Mouse (Mus musculus) hindbrain, embryonic 15.5 days (tissue): ENCODE results near the gene Rfx2. TPM values are rescaled to one million over a fixed set of nuclear protein-coding genes. Genes with fewer than 3 reads are reported as not detected.

ENCODE experiments used
- ATAC-seq: fragments of 200-750 bp; cut with Nextera tagmentation; 2 replicates; pipeline ENCODE4 v1.8.0; 2017; ENCODE audit warnings: low read depth, moderate number of reproducible peaks, moderate TSS enrichment; ENCODE audit not compliant: low FRiP score
- H3K27ac ChIP-seq: fragments of 300-500 bp; sonication (generic); replicated peaks from 2 replicates; pipeline ENCODE4 v1.5.1; 2015; ENCODE audit warnings: mild to moderate bottlenecking, inconsistent platforms
- H3K27me3 ChIP-seq: fragments of 300-500 bp; sonication (generic); 2 replicates; pipeline ENCODE4 v1.6.1; 2015; ENCODE audit warnings: control low read depth, inconsistent platforms
- H3K36me3 ChIP-seq: fragments of 300-500 bp; sonication (generic); 2 replicates; pipeline ENCODE4 v1.6.1; 2015; ENCODE audit warnings: control low read depth, inconsistent platforms
- H3K4me1 ChIP-seq: fragments of 300-500 bp; sonication (generic); replicated peaks from 2 replicates; pipeline ENCODE4 v1.6.1; 2015; ENCODE audit warnings: control low read depth, inconsistent platforms
- H3K4me2 ChIP-seq: fragments of 300-500 bp; sonication (generic); 2 replicates; pipeline ENCODE4 v1.6.1; 2015; ENCODE audit warnings: moderate library complexity, mild to moderate bottlenecking, inconsistent platforms
- H3K4me3 ChIP-seq: fragments of 300-500 bp; sonication (generic); 2 replicates; pipeline ENCODE4 v1.5.1; 2015; ENCODE audit warnings: mild to moderate bottlenecking, inconsistent platforms
- H3K9ac ChIP-seq: fragments of 300-500 bp; sonication (generic); 2 replicates; pipeline ENCODE4 v1.6.1; 2015; ENCODE audit warnings: inconsistent platforms
- H3K9me3 ChIP-seq: fragments of 300-500 bp; sonication (generic); 2 replicates; pipeline ENCODE4 v1.6.1; 2016; ENCODE audit warnings: control low read depth, inconsistent platforms
- WGBS: fragments of 180-500 bp; shearing (Covaris S2); methylation state at CpG from one replicate; pipeline ENCODE4 v1.1.7; 2015; 5-methylcytosine and 5-hydroxymethylcytosine counted together
- polyA plus RNA-seq: library from polyadenylated mRNA; unstranded; fragments of >200 nt; fragmentation: Nextera tagmentation; extraction: Ambion mirVana; gene quantifications from 2 replicates; pipeline ENCODE4 v1.2.1, GENCODE M21; 2015

The Rfx2 gene
- polyA plus RNA-seq, 1 experiment from 2014 or later = 6.7 TPM

DNA sequence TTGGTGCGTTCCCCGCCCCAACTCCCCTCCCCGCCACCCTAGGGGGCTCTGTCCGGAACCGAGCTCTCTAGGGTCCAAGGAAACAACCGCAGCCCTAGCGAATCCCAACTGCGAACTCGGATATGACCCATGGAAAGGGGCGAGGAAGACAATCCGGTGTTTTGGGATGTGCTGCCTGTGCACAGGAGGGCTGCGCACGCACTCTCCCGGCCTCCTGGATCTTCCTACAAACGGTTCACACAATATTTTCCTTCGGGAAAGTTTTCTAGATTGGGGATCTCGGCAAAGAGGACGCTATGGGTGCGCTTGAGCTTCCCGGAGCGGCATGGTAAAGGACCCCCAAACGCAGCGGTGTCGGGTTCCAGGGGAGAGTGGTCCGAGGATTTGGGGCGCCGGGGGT, 1.0 kb downstream of the Rfx2 start:
- peak overlapping the region; percentile 68 for H3K4me3 ChIP-seq
- no peak for ATAC-seq
- H3K4me2 ChIP-seq = peak overlapping the region; percentile 84
- H3K36me3 ChIP-seq = no peaks in the 10 kb centered on the region
- peak overlapping the region; percentile 49; the same call in 1 of the 2 replicates for H3K9ac ChIP-seq
- H3K27me3 ChIP-seq = peaks cover 10% of the 10 kb centered on the region; the same call in 1 of the 2 replicates
- H3K4me1 ChIP-seq = peaks cover 20% of the 10 kb centered on the region
- no peaks in the 10 kb centered on the region for H3K9me3 ChIP-seq
- H3K27ac ChIP-seq = peak overlapping the region; percentile 12; the same call in 1 of the 2 replicates
- under 1% methylated on average over 27 of the region's 27 CpGs for WGBS

DNA sequence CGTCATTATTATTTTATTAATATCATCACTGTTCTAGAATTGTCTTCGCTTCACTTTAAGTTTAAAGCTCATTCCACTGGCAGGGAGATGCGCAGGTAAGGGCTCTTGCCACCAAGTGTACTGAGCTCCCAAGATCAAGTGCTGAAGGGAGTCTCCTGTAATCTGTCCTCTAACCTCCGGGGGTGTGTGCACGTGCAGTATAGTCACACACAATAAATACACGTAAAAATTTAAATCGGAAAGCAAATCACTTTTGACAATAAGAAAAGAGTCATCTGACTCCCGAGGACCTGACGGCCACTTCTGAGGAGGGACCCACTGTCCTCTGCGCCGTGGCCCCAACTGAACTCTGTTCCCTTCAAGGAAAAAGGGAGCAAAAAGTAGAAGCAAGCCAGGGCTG, 1.6 kb downstream of the Rfx2 start:
- Histone ChIP-seq H3K9ac (no peak overlapping the region), H3K9me3 (no peaks in the 10 kb centered on the region), H3K4me2 (peak overlapping the region; percentile 84), H3K27ac (no peak overlapping the region), H3K4me3 (peak overlapping the region; percentile 68), H3K36me3 (no peaks in the 10 kb centered on the region), H3K4me1 (peaks cover 20% of the 10 kb centered on the region), H3K27me3 (peaks cover 10% of the 10 kb centered on the region; the same call in 1 of the 2 replicates)
- ATAC-seq = no peak
- 28% methylated on average over 11 of the region's 11 CpGs for WGBS

DNA sequence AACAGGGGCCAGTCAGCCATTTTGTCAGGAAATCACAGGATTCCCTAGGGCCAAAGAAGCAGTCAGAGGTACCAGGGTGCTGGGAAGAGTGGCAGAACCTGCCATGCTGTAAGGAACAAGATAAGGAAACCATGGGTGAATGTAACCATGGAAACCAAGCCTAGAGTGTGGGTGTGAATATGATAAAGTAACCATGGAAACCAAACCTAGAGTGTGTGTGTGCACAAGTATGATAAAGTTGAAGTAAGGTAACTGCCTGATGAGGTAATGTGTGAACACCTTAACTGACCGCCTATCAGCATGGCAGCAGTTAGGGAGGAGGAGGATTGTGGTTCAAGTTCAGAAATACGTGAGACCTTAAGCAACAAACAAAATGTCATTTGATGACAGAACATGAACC, 4.1 kb downstream of the Rfx2 start:
- H3K9me3 ChIP-seq = no peaks in the 10 kb centered on the region
- 91% methylated on average over 2 of the region's 2 CpGs for WGBS
- no peak overlapping the region for H3K27ac ChIP-seq
- ATAC-seq = no peak
- H3K4me2 ChIP-seq = no peak overlapping the region
- no peak overlapping the region for H3K9ac ChIP-seq
- H3K27me3 ChIP-seq = peaks cover 10% of the 10 kb centered on the region; the same call in 1 of the 2 replicates
- no peaks in the 10 kb centered on the region for H3K36me3 ChIP-seq
- H3K4me1 ChIP-seq = peaks cover 18% of the 10 kb centered on the region
- H3K4me3 ChIP-seq = no peak overlapping the region

DNA sequence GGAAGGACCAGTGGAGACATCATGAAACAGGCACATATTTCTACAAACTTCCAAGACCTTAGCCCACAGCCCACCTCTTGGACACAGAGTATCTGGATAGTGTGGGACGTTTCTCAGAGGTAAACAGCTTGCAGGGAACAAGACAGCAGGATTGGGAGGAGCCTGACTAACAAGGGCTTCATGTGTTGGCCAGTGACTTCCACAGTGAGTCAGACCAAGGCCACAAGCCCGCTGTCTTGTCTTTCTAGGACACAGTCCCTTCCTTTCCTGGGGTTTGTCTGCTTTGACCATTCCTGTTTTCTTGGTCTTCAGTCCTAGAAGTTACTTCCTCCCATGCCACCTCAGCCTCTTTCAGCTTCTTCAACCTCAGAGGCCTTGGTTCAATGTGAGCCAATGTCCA, 7.5 kb downstream of the Rfx2 start:
- ATAC-seq = no peak
- WGBS = 70% methylated on average over 2 of the region's 2 CpGs
- Histone ChIP-seq H3K9ac (no peak overlapping the region), H3K27me3 (no peaks in the 10 kb centered on the region; the same call in 1 of the 2 replicates), H3K36me3 (no peaks in the 10 kb centered on the region), H3K4me2 (no peak overlapping the region), H3K27ac (no peak overlapping the region), H3K4me1 (peaks cover 10% of the 10 kb centered on the region; the same call in 1 of the 2 replicates), H3K9me3 (no peaks in the 10 kb centered on the region), H3K4me3 (no peak overlapping the region)

DNA sequence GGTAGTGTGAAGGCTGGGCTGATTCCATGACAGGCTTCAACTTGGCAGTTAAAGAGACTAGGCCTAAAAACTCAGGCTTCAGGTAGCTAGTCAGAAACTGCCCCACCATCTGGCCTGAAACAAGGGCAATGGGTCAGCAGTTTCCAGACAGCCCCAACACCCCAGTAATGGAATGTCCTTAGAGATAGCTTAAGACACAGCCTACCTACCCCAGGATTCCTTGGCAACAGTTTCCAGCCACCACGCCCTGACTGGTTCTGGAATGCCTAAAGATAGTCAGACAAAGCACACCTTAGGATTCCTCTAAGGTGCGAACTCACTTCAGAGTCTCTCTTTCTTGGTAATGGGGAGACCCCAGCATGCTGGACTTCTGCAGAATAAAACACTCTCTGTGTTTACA, 8.4 kb downstream of the Rfx2 start:
- WGBS = 92% methylated on average over 2 of the region's 2 CpGs
- H3K9ac ChIP-seq = no peak overlapping the region

DNA sequence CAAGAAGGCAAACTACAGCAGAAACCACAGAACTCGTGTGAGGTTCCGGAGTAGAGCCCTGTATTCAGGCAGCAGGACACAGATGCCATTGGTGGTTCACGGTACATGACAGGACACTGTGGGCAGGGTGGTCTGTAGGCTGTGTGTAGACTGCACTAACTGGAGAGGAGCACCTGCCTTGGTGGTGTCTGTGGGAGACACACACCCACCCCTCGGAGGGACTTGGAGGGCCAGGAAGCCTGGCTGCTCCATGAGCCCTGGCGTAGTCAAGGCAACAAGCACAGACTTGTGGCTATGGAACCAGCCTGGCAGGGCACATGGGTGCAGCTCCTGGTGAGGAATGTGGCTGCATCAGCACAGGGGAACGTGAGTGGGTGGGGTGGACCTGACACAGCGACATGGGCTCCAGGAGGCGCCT, 11.1 kb downstream of the Rfx2 start:
- Histone ChIP-seq H3K4me3 (no peak overlapping the region), H3K9me3 (no peaks in the 10 kb centered on the region), H3K36me3 (no peaks in the 10 kb centered on the region), H3K4me2 (no peak overlapping the region), H3K4me1 (peaks cover 20% of the 10 kb centered on the region), H3K9ac (no peak overlapping the region), H3K27me3 (no peaks in the 10 kb centered on the region), H3K27ac (peak overlapping the region; percentile 12)
- peak; percentile 54; the same call in 1 of the 2 replicates for ATAC-seq
- 53% methylated on average over 8 of the region's 8 CpGs for WGBS

More for the DNA sequence above, 8.4 kb downstream of the Rfx2 start:
- no peaks in the 10 kb centered on the region for H3K9me3 ChIP-seq
- no peak overlapping the region for H3K4me3 ChIP-seq
- no peaks in the 10 kb centered on the region for H3K36me3 ChIP-seq
- H3K27ac ChIP-seq = no peak overlapping the region
- peaks cover 10% of the 10 kb centered on the region; the same call in 1 of the 2 replicates for H3K4me1 ChIP-seq
- no peak overlapping the region for H3K4me2 ChIP-seq
- ATAC-seq = no peak
- no peaks in the 10 kb centered on the region for H3K27me3 ChIP-seq

DNA sequence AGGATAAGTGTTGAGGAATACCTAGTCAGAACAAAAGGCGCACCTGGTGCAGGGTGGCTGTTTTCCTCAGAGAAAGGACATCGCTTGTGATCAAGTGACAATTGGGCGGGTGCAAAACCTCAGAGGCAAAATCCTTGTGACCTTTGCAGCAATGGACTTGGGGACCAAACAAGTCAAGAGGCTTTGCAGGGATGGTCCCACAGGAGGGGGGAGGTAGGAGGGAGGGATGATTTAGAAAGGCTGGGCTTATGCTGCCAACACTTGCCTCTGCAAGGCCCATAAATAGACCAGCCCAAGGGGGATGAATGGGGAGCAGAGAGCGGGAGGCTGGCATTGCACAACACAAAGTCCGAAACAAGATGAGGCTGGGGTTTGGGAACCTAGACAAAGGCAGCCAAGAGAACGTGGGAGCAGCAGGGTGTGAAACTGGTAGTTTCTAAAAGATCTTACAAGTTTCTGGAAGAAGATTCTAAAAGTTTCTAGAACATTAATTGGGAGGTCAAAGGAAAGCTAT, 11.7 kb downstream of the Rfx2 start:
- Histone ChIP-seq H3K27ac (peak overlapping the region; percentile 12; the same call in 1 of the 2 replicates), H3K4me3 (no peak overlapping the region), H3K36me3 (no peaks in the 10 kb centered on the region), H3K4me1 (peaks cover 25% of the 10 kb centered on the region), H3K9me3 (no peaks in the 10 kb centered on the region), H3K27me3 (no peaks in the 10 kb centered on the region), H3K4me2 (no peak overlapping the region), H3K9ac (no peak overlapping the region)
- ATAC-seq = no peak
- WGBS = 62% methylated on average over 6 of the region's 6 CpGs

DNA sequence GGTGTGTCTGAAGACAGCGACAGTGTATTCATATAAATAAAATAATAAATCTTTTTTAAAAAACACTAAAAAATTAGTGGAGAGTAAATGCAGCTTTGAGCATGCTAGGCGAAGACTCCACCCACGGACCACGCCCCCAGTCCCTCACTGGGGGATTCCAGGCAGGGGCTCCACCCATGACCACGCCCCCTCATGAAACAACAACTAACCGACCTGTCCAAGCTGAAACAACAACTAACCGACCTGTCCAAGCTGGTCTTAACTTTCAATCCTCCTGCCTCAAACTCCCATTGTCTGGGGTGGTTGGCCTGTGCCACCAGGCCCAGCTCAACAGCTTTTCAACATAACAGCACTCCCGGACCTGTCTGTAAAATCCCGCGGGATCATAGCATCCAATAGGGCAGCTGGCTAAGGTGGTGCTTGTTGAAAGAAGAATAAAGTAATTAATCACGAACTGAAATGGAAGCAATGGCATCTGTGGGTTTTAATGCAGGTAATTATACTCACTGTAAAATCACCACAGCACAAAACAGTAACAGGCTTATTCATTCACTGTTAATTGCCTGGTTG, 12.7 kb downstream of the Rfx2 start:
- Histone ChIP-seq H3K27ac (0 out of 2 replicates have a peak overlapping the region, but pooled peaks have one; percentile 14), H3K9ac (no peak overlapping the region), H3K27me3 (no peaks in the 10 kb centered on the region), H3K4me2 (no peak overlapping the region), H3K9me3 (no peaks in the 10 kb centered on the region), H3K4me3 (no peak overlapping the region), H3K36me3 (no peaks in the 10 kb centered on the region), H3K4me1 (peaks cover 34% of the 10 kb centered on the region)
- 38% methylated on average over 11 of the region's 11 CpGs for WGBS
- no peak for ATAC-seq

DNA sequence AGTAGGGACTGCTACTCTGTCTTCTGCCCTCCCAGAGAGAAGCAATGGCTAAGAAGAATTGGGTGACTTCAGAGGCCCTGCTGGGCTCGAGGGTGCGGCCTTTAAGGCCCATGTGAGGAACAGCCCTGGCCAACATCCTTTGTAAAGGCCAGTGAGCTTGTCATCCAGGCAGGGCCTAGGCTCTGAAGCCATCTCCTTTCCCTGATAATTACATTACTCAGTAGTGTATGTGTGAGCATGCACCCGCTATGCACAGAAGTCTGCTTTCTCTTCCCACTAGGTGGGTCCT, 15.8 kb downstream of the Rfx2 start:
- no peaks in the 10 kb centered on the region for H3K9me3 ChIP-seq
- no peaks in the 10 kb centered on the region for H3K27me3 ChIP-seq
- H3K9ac ChIP-seq = no peak overlapping the region
- ATAC-seq = no peak; the same call in 1 of the 2 replicates
- peak overlapping the region; percentile 47; the same call in 1 of the 2 replicates for H3K4me2 ChIP-seq
- H3K27ac ChIP-seq = peak overlapping the region; percentile 72
- H3K4me3 ChIP-seq = 0 out of 2 replicates have a peak overlapping the region, but pooled peaks have one; percentile 19
- H3K36me3 ChIP-seq = no peaks in the 10 kb centered on the region
- peaks cover 47% of the 10 kb centered on the region for H3K4me1 ChIP-seq
- 30% methylated on average over 3 of the region's 3 CpGs for WGBS

DNA sequence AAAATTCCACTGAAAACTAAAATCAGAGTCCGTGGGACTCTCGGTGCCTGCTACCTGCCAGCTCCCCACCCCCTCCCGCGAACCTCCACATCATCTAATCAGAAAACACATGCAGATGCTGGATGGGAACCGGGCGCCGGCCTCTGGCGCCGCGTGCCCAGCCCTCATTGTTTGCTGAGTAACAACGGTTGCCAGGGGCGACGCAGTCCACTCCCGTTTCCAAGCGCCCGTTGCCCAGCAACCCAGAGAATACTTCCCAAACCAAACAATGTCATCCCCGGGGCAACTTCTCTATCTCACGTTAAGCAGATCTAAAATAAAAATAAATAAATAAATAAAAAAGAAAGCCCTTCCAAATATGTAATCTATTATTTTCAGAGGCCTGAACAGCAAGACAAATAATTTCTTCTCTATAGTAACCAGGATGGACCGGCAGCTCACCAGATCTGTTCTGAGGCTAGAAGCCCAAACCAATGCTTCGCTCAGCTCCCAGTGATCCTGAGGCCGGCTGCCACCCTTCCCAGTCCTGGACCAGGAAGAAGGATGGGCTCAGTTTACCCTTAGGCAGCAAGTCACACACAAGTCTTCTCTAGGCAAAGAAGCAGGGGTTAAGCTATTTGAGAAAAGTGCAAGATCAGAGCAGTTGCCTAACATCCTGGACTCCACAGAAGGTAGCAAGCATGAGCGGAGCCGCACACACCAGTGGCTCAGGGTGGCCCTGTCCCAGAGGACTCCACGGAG, 16.3 kb downstream of the Rfx2 start:
- no peaks in the 10 kb centered on the region for H3K27me3 ChIP-seq
- 4% methylated on average over 24 of the region's 24 CpGs for WGBS
- peak; percentile 74 for ATAC-seq
- peak overlapping the region; percentile 19; the same call in 1 of the 2 replicates for H3K4me3 ChIP-seq
- H3K36me3 ChIP-seq = no peaks in the 10 kb centered on the region
- peak overlapping the region; percentile 47 for H3K4me2 ChIP-seq
- H3K9me3 ChIP-seq = no peaks in the 10 kb centered on the region
- H3K27ac ChIP-seq = peak overlapping the region; percentile 72
- no peak overlapping the region for H3K9ac ChIP-seq
- peaks cover 47% of the 10 kb centered on the region for H3K4me1 ChIP-seq

DNA sequence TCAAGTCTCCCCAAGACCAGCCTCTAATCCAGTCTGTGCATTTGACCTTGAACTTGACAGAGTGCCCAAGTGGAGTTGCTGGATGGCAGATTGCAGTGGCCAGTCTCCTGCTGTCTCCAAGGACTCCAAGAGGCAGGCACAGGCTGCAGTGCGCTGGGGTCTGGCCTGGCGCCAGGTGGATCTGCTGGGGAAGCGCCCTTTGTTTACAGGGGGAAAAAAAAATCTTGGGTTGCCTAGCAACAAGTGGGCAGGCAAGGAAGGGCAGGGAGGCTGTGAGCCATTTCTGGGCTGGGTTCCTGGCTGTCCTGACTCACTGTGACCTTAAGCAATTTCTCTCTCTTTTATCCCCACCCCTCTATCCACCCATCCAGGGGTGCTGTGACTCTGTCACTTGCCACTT, 20.6 kb downstream of the Rfx2 start:
- peak overlapping the region; percentile 66 for H3K27ac ChIP-seq
- ATAC-seq = peak; percentile 55
- no peak overlapping the region for H3K9ac ChIP-seq
- H3K4me1 ChIP-seq = peaks cover 49% of the 10 kb centered on the region
- H3K4me3 ChIP-seq = no peak overlapping the region
- no peaks in the 10 kb centered on the region for H3K27me3 ChIP-seq
- WGBS = 3% methylated on average over 3 of the region's 3 CpGs
- H3K4me2 ChIP-seq = no peak overlapping the region
- no peaks in the 10 kb centered on the region for H3K9me3 ChIP-seq
- H3K36me3 ChIP-seq = no peaks in the 10 kb centered on the region

DNA sequence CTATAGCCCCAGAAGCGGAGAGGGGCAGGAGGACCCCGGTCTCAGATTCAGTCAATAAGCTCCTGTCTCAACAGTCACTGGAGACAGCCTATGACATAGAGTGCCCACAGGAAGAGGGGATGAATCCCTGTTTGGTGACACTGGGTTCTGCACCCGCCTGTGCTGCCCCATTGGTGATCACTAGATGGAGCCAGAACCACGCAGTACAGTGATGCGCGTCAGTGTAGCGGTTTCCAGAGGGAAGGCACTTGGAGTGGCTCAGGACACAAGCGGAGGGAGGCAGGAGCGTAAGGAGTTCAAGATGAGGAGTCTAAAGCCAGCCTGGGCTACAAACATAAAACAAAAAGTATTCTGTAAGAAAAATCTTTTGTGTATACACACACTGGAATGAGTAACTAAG, 22.3 kb downstream of the Rfx2 start:
- no peak overlapping the region for H3K4me2 ChIP-seq
- H3K4me1 ChIP-seq = peaks cover 42% of the 10 kb centered on the region
- no peaks in the 10 kb centered on the region for H3K27me3 ChIP-seq
- 6% methylated on average over 9 of the region's 9 CpGs for WGBS
- H3K27ac ChIP-seq = no peak overlapping the region
- H3K9ac ChIP-seq = no peak overlapping the region
- ATAC-seq = peak; percentile 82
- no peaks in the 10 kb centered on the region for H3K9me3 ChIP-seq
- H3K4me3 ChIP-seq = no peak overlapping the region
- H3K36me3 ChIP-seq = no peaks in the 10 kb centered on the region
